Mouse (Mus musculus) bone marrow macrophage, adult 2 months (primary cell): ENCODE data around the gene Ipo9.

Source experiments
- CTCF ChIP-seq: IDR thresholded peaks from 2 replicates; pipeline ENCODE4 v1.5.1; 2012; ENCODE audit warnings: low read depth, mild to moderate bottlenecking, low read length, moderate library complexity
- POLR2A ChIP-seq: IDR thresholded peaks from 2 replicates; pipeline ENCODE4 v1.6.1; 2012; ENCODE audit warnings: mild to moderate bottlenecking, low read depth, low read length, borderline replicate concordance

DNA sequence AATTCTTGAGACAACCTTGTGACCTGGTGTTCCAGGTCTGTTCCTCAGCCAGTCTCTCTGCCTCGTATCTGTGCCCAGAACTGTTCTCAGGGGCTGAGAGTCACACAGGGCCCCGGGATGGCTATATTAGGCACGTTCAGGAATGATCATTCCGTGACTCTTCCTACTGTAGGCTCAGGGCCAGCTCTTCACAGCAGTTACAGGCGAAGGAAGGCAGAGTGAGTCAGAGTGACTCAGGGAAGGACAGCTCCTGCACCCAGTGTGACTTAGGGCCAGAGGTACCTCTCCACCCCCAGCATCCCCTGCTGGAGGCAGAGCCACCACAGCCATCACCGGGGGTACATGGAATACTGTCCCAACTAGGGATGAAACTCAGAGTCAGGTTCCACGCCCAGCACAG is 63.3 kb downstream of the Ipo9 start:
- no peak for TF ChIP-seq POLR2A
- no peak for TF ChIP-seq CTCF
